Mouse (Mus musculus): ENCODE measurements around the gene Higd1b.

The Higd1b gene

GRCm38 (mm10) chr11:102835549-102835948, at the start of gene Higd1b:
Gene Higd1b, plus strand, starts transcription at chr11:102835849.
- DNase-seq, result no peak

- no peak for DNase-seq
Measured at GRCm38 (mm10) chr11:102787688-102788177, 47.9 kb upstream of the Higd1b start.

GRCm38 (mm10) chr11:102791682-102792445, 43.8 kb upstream of the Higd1b start:
- no peak for DNase-seq

- DNase-seq, result no peak
Measured at GRCm38 (mm10) chr11:102794157-102794556, 41.5 kb upstream of the Higd1b start.

- no peak for DNase-seq
Measured at GRCm38 (mm10) chr11:102803453-102803852, 32.2 kb upstream of the Higd1b start.

GRCm38 (mm10) chr11:102808246-102808645, 27.4 kb upstream of the Higd1b start:
- DNase-seq, result no peak

- no peak for DNase-seq
Measured at GRCm38 (mm10) chr11:102810721-102811485, 24.7 kb upstream of the Higd1b start.

- no peak for DNase-seq
Measured at GRCm38 (mm10) chr11:102814881-102815280, 20.8 kb upstream of the Higd1b start.

GRCm38 (mm10) chr11:102818121-102819020, 17.3 kb upstream of the Higd1b start:
- DNase-seq, result peak; percentile 54

GRCm38 (mm10) chr11:102819021-102819782, 16.4 kb upstream of the Higd1b start, which contains the start of gene Gjc1:
Gene Gjc1, minus strand, starts transcription at chr11:102819700.
- peak; percentile 66 for DNase-seq

- DNase-seq, result peak; percentile 18
Measured at GRCm38 (mm10) chr11:102819783-102820385, 15.8 kb upstream of the Higd1b start.

- DNase-seq, result peak; percentile 20
Measured at GRCm38 (mm10) chr11:102820432-102820831, 15.2 kb upstream of the Higd1b start.

- DNase-seq, result peak; percentile 63
Measured at GRCm38 (mm10) chr11:102821231-102821630, 14.4 kb upstream of the Higd1b start.

- no peak for DNase-seq
Measured at GRCm38 (mm10) chr11:102826476-102826875, 9.2 kb upstream of the Higd1b start.

- no peak for DNase-seq
Measured at GRCm38 (mm10) chr11:102827097-102827496, 8.6 kb upstream of the Higd1b start.

- no peak for DNase-seq
Measured at GRCm38 (mm10) chr11:102830276-102830675, 5.4 kb upstream of the Higd1b start.

- no peak for DNase-seq
Measured at GRCm38 (mm10) chr11:102832700-102833297, 2.9 kb upstream of the Higd1b start.

- DNase-seq, result no peak
Measured at GRCm38 (mm10) chr11:102834219-102834618, 1.4 kb upstream of the Higd1b start.

- DNase-seq, result no peak
Measured at GRCm38 (mm10) chr11:102836146-102836545, 497 bp downstream of the Higd1b start.

GRCm38 (mm10) chr11:102837385-102837784, 1.7 kb downstream of the Higd1b start:
- DNase-seq, result no peak

GRCm38 (mm10) chr11:102838126-102838525, 2.5 kb downstream of the Higd1b start:
- DNase-seq, result no peak

Data from thymus, postnatal 4 days (tissue).